Mouse (Mus musculus) hindbrain, embryonic 13.5 days (tissue): ENCODE data around the gene Rasa2. TPM values are rescaled to one million over a fixed set of nuclear protein-coding genes. Genes with fewer than 3 reads are reported as not detected.

Experiments
- ATAC-seq: fragments of 200-750 bp; cut with Nextera tagmentation; 2 replicates; pipeline ENCODE4 v1.8.0; 2017; ENCODE audit warnings: moderate TSS enrichment; ENCODE audit not compliant: low FRiP score
- H3K27ac ChIP-seq: fragments of 300-500 bp; sonication (generic); 2 replicates; pipeline ENCODE4 v1.5.1; 2015; ENCODE audit warnings: inconsistent platforms, mild to moderate bottlenecking, moderate library complexity
- H3K27me3 ChIP-seq: fragments of 300-500 bp; sonication (generic); 2 replicates; pipeline ENCODE4 v1.6.1; 2015; ENCODE audit warnings: mild to moderate bottlenecking, inconsistent platforms
- H3K36me3 ChIP-seq: fragments of 300-500 bp; sonication (generic); 2 replicates; pipeline ENCODE4 v1.6.1; 2015; ENCODE audit warnings: mild to moderate bottlenecking, inconsistent platforms
- H3K4me1 ChIP-seq: fragments of 300-500 bp; sonication (generic); replicated peaks from 2 replicates; pipeline ENCODE4 v1.6.1; 2015; ENCODE audit warnings: inconsistent platforms
- H3K4me2 ChIP-seq: fragments of 300-500 bp; sonication (generic); 2 replicates; pipeline ENCODE4 v1.6.1; 2015; ENCODE audit warnings: inconsistent platforms, mild to moderate bottlenecking, moderate library complexity
- H3K4me3 ChIP-seq: fragments of 300-500 bp; sonication (generic); 2 replicates; pipeline ENCODE4 v1.5.1; 2015; ENCODE audit warnings: mild to moderate bottlenecking, inconsistent platforms
- H3K9ac ChIP-seq: fragments of 300-500 bp; sonication (generic); 2 replicates; pipeline ENCODE4 v1.6.1; 2015; ENCODE audit warnings: mild to moderate bottlenecking, inconsistent platforms
- H3K9me3 ChIP-seq: fragments of 300-500 bp; sonication (generic); 2 replicates; pipeline ENCODE4 v1.6.1; 2016; ENCODE audit warnings: inconsistent platforms
- WGBS: fragments of 180-500 bp; shearing (Covaris S2); methylation state at CpG from one replicate; pipeline ENCODE4 v1.1.7; 2015; 5-methylcytosine and 5-hydroxymethylcytosine counted together
- polyA plus RNA-seq: library from polyadenylated mRNA; unstranded; fragments of >200 nt; fragmentation: Nextera tagmentation; extraction: Ambion mirVana; gene quantifications from 2 replicates; pipeline ENCODE4 v1.2.1, GENCODE M21; 2015

The Rasa2 gene
- polyA plus RNA-seq, 1 experiment from 2014 or later = 18.3 TPM

DNA sequence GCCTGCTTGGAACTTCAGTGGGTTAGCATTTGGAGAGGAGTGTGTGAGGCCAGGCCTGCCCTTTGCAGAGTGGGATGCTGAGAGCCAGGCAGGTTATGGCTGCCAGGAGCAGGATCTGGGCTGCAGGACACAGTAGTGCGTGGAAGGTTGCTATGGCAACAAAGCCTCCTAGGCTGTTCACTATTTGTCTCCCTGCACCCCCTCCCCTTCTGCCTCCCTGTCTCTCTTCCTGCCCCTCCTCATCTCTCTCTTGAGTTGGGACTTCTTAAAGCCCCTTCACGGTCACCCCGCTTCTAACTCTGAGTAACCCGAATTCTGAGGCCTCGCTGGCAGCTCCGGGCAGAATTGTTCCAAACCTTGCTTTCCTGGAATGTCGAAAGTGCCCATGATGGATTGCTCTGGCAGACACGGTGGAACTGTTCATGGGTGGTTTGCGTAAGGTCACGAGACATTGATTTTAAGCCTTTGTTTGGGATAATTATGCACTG lies 125.4 kb downstream of the Rasa2 start:
- peak; percentile 93 for ATAC-seq

GRCm38 (mm10) chr9:96505156-96505555 lies 126.3 kb downstream of the Rasa2 start:
- H3K36me3 ChIP-seq = no peaks in the 10 kb centered on the region
- peaks cover 15% of the 10 kb centered on the region for H3K4me1 ChIP-seq
- ATAC-seq = no peak
- no peaks in the 10 kb centered on the region for H3K27me3 ChIP-seq
- H3K4me2 ChIP-seq = no peak overlapping the region
- WGBS = 87% methylated on average over 4 of the region's 4 CpGs
- H3K9ac ChIP-seq = no peak overlapping the region
- no peaks in the 10 kb centered on the region for H3K9me3 ChIP-seq
- no peak overlapping the region for H3K4me3 ChIP-seq
- peak overlapping the region; percentile 73; the same call in 1 of the 2 replicates for H3K27ac ChIP-seq

More for the DNA sequence above, 125.4 kb downstream of the Rasa2 start:
- Histone ChIP-seq H3K4me1 (peaks cover 15% of the 10 kb centered on the region), H3K4me3 (no peak overlapping the region), H3K9ac (peak overlapping the region; percentile 21), H3K4me2 (peak overlapping the region; percentile 48), H3K27ac (peak overlapping the region; percentile 73), H3K36me3 (no peaks in the 10 kb centered on the region), H3K9me3 (no peaks in the 10 kb centered on the region), H3K27me3 (no peaks in the 10 kb centered on the region)
- WGBS = 13% methylated on average over 10 of the region's 10 CpGs

GRCm38 (mm10) chr9:96504116-96504895 lies 127.1 kb downstream of the Rasa2 start:
- Histone ChIP-seq H3K9me3 (no peaks in the 10 kb centered on the region), H3K4me1 (peaks cover 15% of the 10 kb centered on the region), H3K4me3 (no peak overlapping the region), H3K9ac (no peak overlapping the region), H3K36me3 (no peaks in the 10 kb centered on the region), H3K27me3 (no peaks in the 10 kb centered on the region), H3K27ac (no peak overlapping the region), H3K4me2 (no peak overlapping the region)
- WGBS = 76% methylated on average over 17 of the region's 17 CpGs
- ATAC-seq = no peak

- H3K4me1 ChIP-seq = peaks cover 15% of the 10 kb centered on the region
- ATAC-seq = no peak
- no peak overlapping the region for H3K27ac ChIP-seq
- H3K9me3 ChIP-seq = peaks cover 4% of the 10 kb centered on the region; the same call in 1 of the 2 replicates
- H3K9ac ChIP-seq = no peak overlapping the region
- no peaks in the 10 kb centered on the region for H3K36me3 ChIP-seq
- 82% methylated on average over 6 of the region's 6 CpGs for WGBS
- H3K4me3 ChIP-seq = no peak overlapping the region
- H3K27me3 ChIP-seq = no peaks in the 10 kb centered on the region
- H3K4me2 ChIP-seq = no peak overlapping the region
These were observed 128.4 kb downstream of the Rasa2 start for GRCm38 (mm10) chr9:96502856-96503610.

DNA sequence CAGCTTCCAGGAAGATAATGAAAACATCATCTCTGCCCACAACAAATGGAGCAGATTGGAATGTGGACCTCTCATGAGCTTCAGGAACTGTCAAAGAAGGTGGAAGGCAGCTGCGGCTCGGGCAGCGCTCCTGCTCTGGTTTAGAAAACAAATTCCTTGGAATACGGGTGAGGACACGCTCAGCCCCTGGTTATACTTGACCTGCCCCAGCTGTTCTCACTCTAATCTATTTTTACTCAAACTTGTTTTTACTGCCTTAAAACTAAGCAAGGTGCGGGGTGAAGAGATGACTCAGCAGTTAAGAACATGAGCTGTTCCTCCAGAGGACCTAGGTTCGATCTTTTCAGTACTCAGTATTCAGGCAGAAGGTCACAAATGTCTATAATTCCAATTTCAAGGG lies 130.2 kb downstream of the Rasa2 start:
- H3K4me3 ChIP-seq = no peak overlapping the region
- H3K4me1 ChIP-seq = peaks cover 10% of the 10 kb centered on the region
- no peak overlapping the region for H3K9ac ChIP-seq
- peaks cover 4% of the 10 kb centered on the region; the same call in 1 of the 2 replicates for H3K9me3 ChIP-seq
- no peaks in the 10 kb centered on the region for H3K27me3 ChIP-seq
- ATAC-seq = no peak
- WGBS = 74% methylated on average over 7 of the region's 7 CpGs
- H3K27ac ChIP-seq = no peak overlapping the region
- no peaks in the 10 kb centered on the region for H3K36me3 ChIP-seq
- no peak overlapping the region for H3K4me2 ChIP-seq

DNA sequence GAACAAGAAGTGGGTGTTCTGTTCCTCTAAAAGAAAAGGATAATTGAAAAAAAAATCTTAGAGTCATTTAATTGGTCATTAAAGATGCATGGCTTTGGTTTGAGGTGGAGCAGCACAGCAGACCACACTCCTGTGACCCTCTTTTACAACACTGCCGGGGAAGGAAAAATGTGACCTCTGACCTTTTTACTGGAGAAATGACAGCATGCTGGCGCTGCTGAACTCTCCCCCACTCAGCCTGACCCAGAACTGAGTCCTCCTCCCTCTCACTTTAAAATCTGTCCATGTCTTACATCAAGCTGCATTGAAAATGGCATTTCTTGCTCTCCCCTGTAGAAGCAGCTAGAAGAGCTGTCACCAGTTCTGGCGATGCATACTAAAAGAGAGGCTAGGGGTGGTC lies 138.2 kb downstream of the Rasa2 start:
- no peak for ATAC-seq
- no peak overlapping the region for H3K4me2 ChIP-seq

DNA sequence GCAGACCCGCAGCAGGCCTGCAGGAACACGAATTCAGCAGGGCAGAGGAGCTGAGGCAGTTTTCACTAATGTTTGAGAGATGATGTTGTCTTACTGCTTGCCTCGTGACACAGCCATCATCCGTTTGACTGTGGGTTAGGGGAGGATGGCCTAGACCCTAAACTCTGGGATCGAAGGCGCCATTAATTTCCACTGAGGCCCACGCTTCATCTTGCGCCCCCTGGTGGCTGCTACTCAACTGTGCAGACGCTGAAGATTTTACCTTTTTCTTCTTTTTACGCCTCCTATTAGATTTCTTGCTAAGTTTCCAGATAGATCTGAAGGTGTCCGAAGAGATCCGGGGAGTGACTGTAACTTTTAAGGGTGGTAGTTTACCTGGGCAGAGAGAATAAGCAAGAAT lies 139.6 kb downstream of the Rasa2 start:
- no peaks in the 10 kb centered on the region for H3K27me3 ChIP-seq
- H3K9ac ChIP-seq = no peak overlapping the region
- no peaks in the 10 kb centered on the region for H3K36me3 ChIP-seq
- no peaks in the 10 kb centered on the region for H3K9me3 ChIP-seq
- ATAC-seq = no peak
- no peak overlapping the region for H3K27ac ChIP-seq
- H3K4me1 ChIP-seq = 0 out of 2 replicates have a peak, but pooled peaks cover 7% of the 10 kb centered on the region
- H3K4me2 ChIP-seq = no peak overlapping the region
- 40% methylated on average over 12 of the region's 12 CpGs for WGBS
- no peak overlapping the region for H3K4me3 ChIP-seq

More for the DNA sequence above, 138.2 kb downstream of the Rasa2 start:
- Histone ChIP-seq H3K9me3 (no peaks in the 10 kb centered on the region), H3K4me1 (0 out of 2 replicates have a peak, but pooled peaks cover 7% of the 10 kb centered on the region), H3K27ac (0 out of 2 replicates have a peak overlapping the region, but pooled peaks have one; percentile 58), H3K27me3 (no peaks in the 10 kb centered on the region), H3K9ac (no peak overlapping the region), H3K36me3 (no peaks in the 10 kb centered on the region), H3K4me3 (no peak overlapping the region)
- WGBS = 37% methylated on average over 3 of the region's 3 CpGs

Other genes starting within 250 kb of the Rasa2 start
- 256 and 260 TPM in 2 replicates for gene Rnf7, start 152.9 kb downstream of the Rasa2 start, polyA plus RNA-seq
- gene Gm28729, start 106.4 kb downstream of the Rasa2 start, polyA plus RNA-seq = 0.19 and 0.40 TPM in 2 replicates
- 42.2 and 44.0 TPM in 2 replicates for gene Zbtb38, start 121.2 kb upstream of the Rasa2 start, polyA plus RNA-seq